Mouse (Mus musculus): Measurements from ENCODE around the gene Palm2.

GRCm38 (mm10) chr4:57575686-57576085 is 141.6 kb downstream of the Palm2 start:
- TF ChIP-seq EP300 (IDR thresholded peaks at IDR 0.05; ENCODE audit: low read depth), result no peak
- TF ChIP-seq CTCF (IDR thresholded peaks at IDR 0.05; ENCODE audit: low read depth), result no peak

All from liver, embryonic 14.5 days (tissue).